Mouse (Mus musculus) kidney, embryonic 16.5 days (tissue): ENCODE data around the gene Tchp. TPM values are rescaled to one million over a fixed set of nuclear protein-coding genes. Genes with fewer than 3 reads are reported as not detected.

Experiments
- ATAC-seq: fragments of 200-750 bp; cut with Nextera tagmentation; 2 replicates; pipeline ENCODE4 v1.8.0; 2017; ENCODE audit warnings: moderate TSS enrichment; ENCODE audit not compliant: low FRiP score, low TSS enrichment
- H3K27ac ChIP-seq: fragments of 300-500 bp; sonication (generic); 2 replicates; pipeline ENCODE4 v1.5.1; 2014; ENCODE audit warnings: low read length
- H3K27me3 ChIP-seq: fragments of 300-500 bp; sonication (generic); 2 replicates; pipeline ENCODE4 v1.6.1; 2014; ENCODE audit warnings: low read length, control low read depth, mixed read lengths; ENCODE audit not compliant: insufficient read depth
- H3K36me3 ChIP-seq: fragments of 300-500 bp; sonication (generic); 2 replicates; pipeline ENCODE4 v1.6.1; 2014; ENCODE audit warnings: low read length, control low read depth, mixed read lengths; ENCODE audit not compliant: insufficient read depth
- H3K4me1 ChIP-seq: fragments of 300-500 bp; sonication (generic); 2 replicates; pipeline ENCODE4 v1.6.1; 2014; ENCODE audit warnings: low read length, control low read depth, mixed read lengths; ENCODE audit not compliant: insufficient read depth
- H3K4me2 ChIP-seq: fragments of 300-500 bp; sonication (generic); replicated peaks from 2 replicates; pipeline ENCODE4 v1.6.1; 2014; ENCODE audit warnings: low read depth, low read length
- H3K4me3 ChIP-seq: fragments of 300-500 bp; sonication (generic); 2 replicates; pipeline ENCODE4 v1.5.1; 2014; ENCODE audit warnings: mild to moderate bottlenecking, low read length
- H3K9ac ChIP-seq: fragments of 300-500 bp; sonication (generic); replicated peaks from 2 replicates; pipeline ENCODE4 v1.6.1; 2014; ENCODE audit warnings: low read length
- H3K9me3 ChIP-seq: fragments of 300-500 bp; sonication (generic); 2 replicates; pipeline ENCODE4 v1.6.1; 2016; ENCODE audit warnings: low read length, control low read depth
- WGBS: fragments of 180-500 bp; shearing (Covaris S2); extraction: QIAGEN DNeasy Blood & Tissue Kit; methylation state at CpG from one replicate; pipeline ENCODE4 v1.1.7; 2014; 5-methylcytosine and 5-hydroxymethylcytosine counted together
- polyA plus RNA-seq: library from polyadenylated mRNA; unstranded; fragments of >200 nt; fragmentation: Nextera tagmentation; extraction: Ambion mirVana; gene quantifications from 2 replicates; pipeline ENCODE4 v1.2.1, GENCODE M21; 2015

Gene Tchp
- polyA plus RNA-seq, 1 experiment from 2014 or later = 15.5 TPM

DNA sequence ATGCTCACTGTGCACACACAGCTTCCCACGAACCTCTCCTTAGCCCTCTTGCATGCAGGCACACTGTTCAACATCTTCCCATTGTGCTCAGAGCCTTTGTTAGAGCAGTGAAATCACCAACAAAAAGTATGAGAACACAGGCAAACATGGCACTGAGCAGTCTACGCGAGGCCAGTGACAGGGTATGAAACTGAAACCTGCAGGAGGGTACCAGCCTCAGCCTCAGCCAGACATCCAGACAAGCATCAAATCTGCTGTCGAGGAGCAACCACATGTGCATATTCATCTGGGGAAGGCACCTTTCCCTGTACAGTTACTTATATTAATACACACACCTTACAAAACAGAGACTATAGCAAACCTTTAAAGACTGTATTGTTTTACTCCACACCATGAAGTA is 39.3 kb downstream of the Tchp start:
- H3K9me3 ChIP-seq = no peaks in the 10 kb centered on the region
- no peak overlapping the region for H3K4me3 ChIP-seq
- 94% methylated on average over 4 of the region's 4 CpGs for WGBS
- no peak overlapping the region for H3K9ac ChIP-seq
- peaks cover 70% of the 10 kb centered on the region for H3K36me3 ChIP-seq
- H3K4me2 ChIP-seq = no peak overlapping the region
- H3K27me3 ChIP-seq = no peaks in the 10 kb centered on the region
- no peak for ATAC-seq
- no peaks in the 10 kb centered on the region for H3K4me1 ChIP-seq
- no peak overlapping the region for H3K27ac ChIP-seq

DNA sequence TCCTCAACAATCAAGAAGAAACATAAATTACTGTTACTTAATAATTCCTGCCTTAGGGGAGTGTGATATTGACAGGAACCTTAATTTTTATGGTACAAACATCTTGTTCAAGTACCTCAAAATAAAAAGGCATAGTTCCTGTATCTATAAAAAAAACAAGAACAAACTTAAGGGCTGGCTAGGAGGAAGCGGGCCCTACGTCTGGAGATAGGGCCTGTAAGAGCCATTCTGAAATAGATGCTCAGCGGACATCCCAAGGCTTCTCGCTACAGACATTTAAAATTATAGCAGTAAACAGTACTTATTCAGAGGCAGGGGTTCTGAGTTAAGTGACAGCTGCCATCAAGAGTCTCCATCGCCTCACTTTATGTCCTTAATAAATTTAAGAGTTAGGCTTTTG is 40.0 kb downstream of the Tchp start:
- no peak overlapping the region for H3K9ac ChIP-seq
- H3K9me3 ChIP-seq = no peaks in the 10 kb centered on the region
- ATAC-seq = no peak
- H3K36me3 ChIP-seq = peaks cover 69% of the 10 kb centered on the region
- no peak overlapping the region for H3K4me2 ChIP-seq
- no peaks in the 10 kb centered on the region for H3K4me1 ChIP-seq
- no peak overlapping the region for H3K27ac ChIP-seq
- H3K27me3 ChIP-seq = no peaks in the 10 kb centered on the region
- no peak overlapping the region for H3K4me3 ChIP-seq
- WGBS = 94% methylated on average over 5 of the region's 5 CpGs

- H3K4me3 ChIP-seq = no peak overlapping the region
- ATAC-seq = no peak
- H3K27ac ChIP-seq = no peak overlapping the region
- no peak overlapping the region for H3K9ac ChIP-seq
- 83% methylated on average over 10 of the region's 10 CpGs for WGBS
- no peaks in the 10 kb centered on the region for H3K27me3 ChIP-seq
- peaks cover 62% of the 10 kb centered on the region for H3K36me3 ChIP-seq
- H3K9me3 ChIP-seq = no peaks in the 10 kb centered on the region
- no peak overlapping the region for H3K4me2 ChIP-seq
- H3K4me1 ChIP-seq = no peaks in the 10 kb centered on the region
Observed at GRCm38 (mm10) chr5:114750325-114750724, 42.8 kb downstream of the Tchp start.

DNA sequence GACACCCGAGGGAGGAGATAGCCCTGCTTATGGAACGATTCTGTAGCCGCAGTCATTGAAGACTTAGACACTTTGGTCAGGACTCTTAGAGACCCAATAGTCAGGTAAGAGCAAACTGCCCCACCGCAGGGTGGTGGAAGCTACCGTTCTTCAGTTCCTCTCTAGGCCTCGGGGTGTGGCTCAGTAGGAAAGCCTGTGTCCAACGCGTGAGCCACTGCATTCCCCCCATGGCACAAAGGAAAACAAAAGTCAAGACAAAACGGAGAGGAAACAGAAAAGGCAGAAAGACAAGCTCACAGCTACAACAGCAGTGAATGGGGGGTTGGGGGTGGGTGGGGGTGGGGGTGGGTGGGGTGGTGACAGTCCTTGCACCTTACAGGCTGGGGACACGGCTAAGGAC is 44.8 kb downstream of the Tchp start:
- WGBS = 92% methylated on average over 10 of the region's 10 CpGs
- Histone ChIP-seq H3K9ac (no peak overlapping the region), H3K4me2 (no peak overlapping the region), H3K27me3 (no peaks in the 10 kb centered on the region), H3K4me1 (no peaks in the 10 kb centered on the region), H3K36me3 (peaks cover 57% of the 10 kb centered on the region), H3K9me3 (no peaks in the 10 kb centered on the region), H3K4me3 (no peak overlapping the region), H3K27ac (no peak overlapping the region)
- ATAC-seq = no peak

DNA sequence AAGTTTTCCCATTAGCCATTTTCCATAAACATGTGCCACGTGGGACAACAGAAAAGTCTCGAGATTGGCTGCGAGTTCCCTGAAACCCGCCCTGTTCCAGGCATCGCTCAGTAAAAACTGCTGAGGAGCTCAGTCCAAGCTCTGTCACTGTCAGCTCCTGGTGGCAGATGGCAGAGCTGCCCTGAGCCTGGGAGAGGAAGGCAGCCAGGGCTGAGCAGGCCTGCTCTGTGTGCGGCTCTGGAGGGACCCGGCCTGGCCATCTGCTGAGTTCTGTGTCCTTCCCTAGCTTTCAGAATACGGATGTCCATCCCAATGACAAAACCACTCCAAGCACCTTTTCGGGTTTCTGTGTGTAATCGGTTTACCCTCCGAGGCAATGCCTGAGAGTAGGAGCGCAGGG is 45.8 kb downstream of the Tchp start:
- H3K36me3 ChIP-seq = peaks cover 49% of the 10 kb centered on the region
- no peaks in the 10 kb centered on the region for H3K9me3 ChIP-seq
- no peak overlapping the region for H3K9ac ChIP-seq
- no peak for ATAC-seq
- no peaks in the 10 kb centered on the region for H3K4me1 ChIP-seq
- 91% methylated on average over 12 of the region's 12 CpGs for WGBS
- H3K27me3 ChIP-seq = no peaks in the 10 kb centered on the region
- H3K4me2 ChIP-seq = no peak overlapping the region
- H3K27ac ChIP-seq = no peak overlapping the region
- no peak overlapping the region for H3K4me3 ChIP-seq

GRCm38 (mm10) chr5:114759536-114760090 is 52.1 kb downstream of the Tchp start:
- Histone ChIP-seq H3K4me2 (no peak overlapping the region), H3K9ac (no peak overlapping the region), H3K9me3 (no peaks in the 10 kb centered on the region), H3K27me3 (no peaks in the 10 kb centered on the region), H3K36me3 (peaks cover 45% of the 10 kb centered on the region), H3K4me1 (no peaks in the 10 kb centered on the region), H3K27ac (no peak overlapping the region), H3K4me3 (no peak overlapping the region)
- ATAC-seq = no peak
- WGBS = 93% methylated on average over 5 of the region's 5 CpGs

GRCm38 (mm10) chr5:114761980-114762379 is 54.4 kb downstream of the Tchp start:
- Histone ChIP-seq H3K4me2 (no peak overlapping the region), H3K27me3 (no peaks in the 10 kb centered on the region), H3K27ac (no peak overlapping the region), H3K9me3 (no peaks in the 10 kb centered on the region), H3K4me1 (no peaks in the 10 kb centered on the region), H3K36me3 (peaks cover 47% of the 10 kb centered on the region), H3K9ac (no peak overlapping the region), H3K4me3 (no peak overlapping the region)
- WGBS = 80% methylated on average over 8 of the region's 8 CpGs
- no peak for ATAC-seq

DNA sequence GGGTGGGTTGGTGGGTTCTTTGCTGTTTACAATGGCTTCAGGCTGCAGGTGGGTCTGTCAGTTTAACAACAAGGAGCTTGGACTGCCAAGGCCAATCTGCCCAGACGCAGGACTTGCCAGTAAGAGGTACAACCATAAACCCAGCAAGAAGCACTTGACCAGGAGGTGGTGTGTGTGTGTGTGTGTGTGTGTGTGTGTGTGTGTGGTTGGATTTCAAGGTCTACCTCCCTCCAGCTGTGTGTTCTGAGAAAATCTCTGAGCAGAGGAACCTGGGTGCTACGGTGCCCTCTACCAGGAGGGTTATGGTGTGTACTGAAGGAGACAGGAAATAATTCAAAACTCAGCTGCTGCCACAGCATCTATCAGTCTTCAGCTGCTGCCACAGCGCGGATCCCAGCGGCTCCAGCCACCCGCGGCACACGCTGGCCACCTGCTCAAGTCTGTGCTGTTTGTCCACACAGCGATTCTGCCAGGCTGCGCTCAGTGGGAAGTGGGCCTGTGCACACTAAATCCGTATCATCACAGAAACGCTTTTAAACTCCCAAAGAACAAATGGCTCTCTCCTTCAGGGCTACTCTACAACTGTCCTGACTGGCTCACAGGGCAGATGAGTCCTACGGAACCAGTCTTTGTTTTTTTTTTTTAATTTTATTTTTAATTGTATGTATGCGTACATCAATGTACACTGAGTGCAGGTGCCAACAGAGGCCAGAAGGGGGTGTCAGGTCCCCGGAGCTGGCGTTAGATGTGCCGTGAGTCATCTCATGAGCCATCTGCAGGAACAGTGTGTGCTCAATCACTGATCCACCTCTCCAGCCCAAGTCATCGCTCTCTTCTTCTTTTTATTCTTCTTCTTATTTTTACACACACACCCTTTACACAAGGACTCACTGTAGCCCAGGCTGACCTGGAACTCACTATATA is 57.5 kb downstream of the Tchp start:
- 88% methylated on average over 18 of the region's 18 CpGs for whole genome bisulfite sequencing
- no peaks in the 10 kb centered on the region for H3K9me3 ChIP-seq
- no peak overlapping the region for H3K4me3 ChIP-seq
- no peaks in the 10 kb centered on the region for H3K27me3 ChIP-seq
- H3K36me3 ChIP-seq = peaks cover 44% of the 10 kb centered on the region
- no peak for ATAC-seq
- no peak overlapping the region for H3K9ac ChIP-seq
- no peaks in the 10 kb centered on the region for H3K4me1 ChIP-seq
- H3K27ac ChIP-seq = no peak overlapping the region
- no peak overlapping the region for H3K4me2 ChIP-seq

DNA sequence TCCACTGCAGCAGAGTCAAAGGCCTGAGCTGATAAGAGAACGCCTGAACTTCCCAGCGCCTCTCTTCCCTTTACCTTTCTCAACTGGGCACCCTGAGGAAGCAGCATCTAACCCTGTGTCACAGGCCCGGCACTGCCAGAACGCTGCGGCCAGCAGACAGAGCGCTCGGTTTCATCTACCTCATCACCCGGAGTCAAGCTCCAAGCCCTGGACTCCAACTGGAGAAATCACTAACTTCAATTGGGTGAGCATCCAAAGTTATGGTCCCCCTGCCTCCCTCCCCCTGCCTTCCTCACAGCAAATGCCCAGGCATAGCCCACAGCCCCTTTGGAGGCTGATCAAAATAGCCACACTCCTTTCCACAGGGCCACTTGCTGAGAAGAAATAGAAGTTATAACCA is 59.1 kb downstream of the Tchp start:
- Histone ChIP-seq H3K4me2 (no peak overlapping the region), H3K4me1 (peaks cover 2% of the 10 kb centered on the region), H3K27me3 (no peaks in the 10 kb centered on the region), H3K36me3 (peaks cover 34% of the 10 kb centered on the region), H3K4me3 (no peak overlapping the region), H3K27ac (no peak overlapping the region), H3K9me3 (no peaks in the 10 kb centered on the region), H3K9ac (no peak overlapping the region)
- 83% methylated on average over 8 of the region's 8 CpGs for WGBS
- no peak for ATAC-seq

GRCm38 (mm10) chr5:114767185-114767584 is 59.6 kb downstream of the Tchp start:
- 0 out of 2 replicates have a peak, but pooled peaks have one; percentile 39 for ATAC-seq
- peaks cover 7% of the 10 kb centered on the region for H3K4me1 ChIP-seq
- no peak overlapping the region for H3K27ac ChIP-seq
- no peaks in the 10 kb centered on the region for H3K27me3 ChIP-seq
- no peak overlapping the region for H3K4me2 ChIP-seq
- H3K36me3 ChIP-seq = peaks cover 33% of the 10 kb centered on the region
- 90% methylated on average over 7 of the region's 7 CpGs for WGBS
- no peak overlapping the region for H3K9ac ChIP-seq
- no peak overlapping the region for H3K4me3 ChIP-seq
- no peaks in the 10 kb centered on the region for H3K9me3 ChIP-seq
